Mouse (Mus musculus): ENCODE data around the gene Gm21981.

GRCm38 (mm10) chr17:47682836-47683235 is 11.4 kb downstream of the Gm21981 start:
- TF ChIP-seq POLR2A (IDR thresholded peaks at IDR 0.05; ENCODE audit: control insufficient read depth in 1 of 2, insufficient read depth in 1 of 2, low read depth in 1 of 2, low read length in 2 of 2, poor library complexity in 1 of 2): no peak
- TF ChIP-seq HCFC1 (IDR thresholded peaks at IDR 0.05; ENCODE audit: low read depth, low read length): no peak
- TF ChIP-seq TBP (IDR thresholded peaks at IDR 0.05; ENCODE audit: low read depth, low read length): no peak
- no peak for TF ChIP-seq CTCF (IDR thresholded peaks at IDR 0.05 in 2 of 3, conservative IDR thresholded peaks at IDR 0.05 in 1 of 3; ENCODE audit: control insufficient read depth in 1 of 3, insufficient read depth in 1 of 3, low read depth in 2 of 3, low read length in 3 of 3, poor library complexity in 1 of 3, severe bottlenecking in 1 of 3)
- TF ChIP-seq USF2 (IDR thresholded peaks at IDR 0.05; ENCODE audit: borderline replicate concordance in 1 of 2, insufficient read depth in 1 of 2, low read depth in 1 of 2, low read length in 2 of 2): no peak
- no peak for TF ChIP-seq NELFE (IDR thresholded peaks at IDR 0.05; ENCODE audit: low read depth, low read length)
- no peak for TF ChIP-seq SIN3A (IDR thresholded peaks at IDR 0.05; ENCODE audit: low read length)
